Mouse (Mus musculus) heart, postnatal 0 days (tissue): ENCODE data around the gene Lmln.

Experiments used
- CTCF ChIP-seq: IDR thresholded peaks from 2 replicates; pipeline ENCODE4 v1.5.1; 2016; ENCODE audit warnings: antibody characterized with exemption, control low read depth, low read depth
- EP300 ChIP-seq: IDR thresholded peaks from 2 replicates; pipeline ENCODE4 v1.6.1; 2016; ENCODE audit warnings: antibody characterized with exemption, low read depth

DNA sequence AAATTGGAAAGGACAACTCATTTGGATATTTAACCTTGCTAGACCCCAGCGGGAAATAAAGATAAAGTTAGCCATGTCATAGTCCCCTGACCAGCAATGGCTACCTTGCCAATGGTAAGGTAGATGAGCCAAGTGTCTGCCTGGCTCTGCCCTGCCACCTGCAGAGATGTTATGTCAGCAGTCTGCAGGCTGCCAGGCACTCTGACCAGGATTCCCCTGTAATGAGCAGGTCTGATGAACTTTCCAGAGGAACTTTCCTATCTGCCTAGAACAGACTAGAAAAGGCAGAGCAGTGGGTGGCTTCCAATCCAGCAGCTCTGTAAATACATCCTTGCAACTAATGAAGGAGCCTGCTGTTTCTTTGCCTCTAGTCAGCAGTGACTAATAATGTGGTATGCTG lies 47.4 kb upstream of the Lmln start:
- no peak for TF ChIP-seq CTCF
- no peak for TF ChIP-seq EP300
